Mouse (Mus musculus) olfactory bulb, adult 2 months (tissue): ENCODE measurements around the gene Hamp2.

Source experiments
- CTCF ChIP-seq: fragments of 200-500 bp; IDR thresholded peaks from 2 replicates; pipeline ENCODE4 v1.5.1; 2012; ENCODE audit warnings: low read depth, mild to moderate bottlenecking, low read length, moderate library complexity; ENCODE audit not compliant: insufficient read depth
- POLR2A ChIP-seq: fragments of 200-500 bp; IDR thresholded peaks from 2 replicates; pipeline ENCODE4 v1.6.1; 2012; ENCODE audit warnings: mild to moderate bottlenecking, low read depth, low read length, moderate library complexity; ENCODE audit not compliant: insufficient read depth

DNA sequence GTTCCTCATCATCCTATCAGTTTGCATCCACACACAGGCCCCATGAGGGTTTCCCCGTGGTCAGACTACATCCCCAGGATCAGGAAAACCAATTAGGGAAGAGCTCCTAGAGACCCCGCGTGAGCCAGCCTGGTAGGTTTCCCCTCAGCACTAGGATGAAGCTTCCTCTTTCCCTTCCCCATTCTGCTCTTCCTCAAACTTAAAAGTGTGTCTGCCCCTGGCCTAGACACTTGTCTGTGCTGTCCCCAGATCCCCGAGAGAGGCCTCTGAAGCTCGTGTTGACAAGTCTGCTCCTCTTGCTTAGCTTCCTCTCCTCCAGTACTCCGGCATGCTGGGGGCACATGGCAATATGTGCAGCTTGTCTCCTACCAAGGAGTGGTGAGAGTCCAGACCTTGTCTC is 29.0 kb upstream of the Hamp2 start:
- TF ChIP-seq CTCF (no peak), POLR2A (no peak)
